Mouse (Mus musculus): ENCODE results near the gene Pla2g12a.
A peak's percentile ranks its signal among the peaks of the same experiment; 100 is the strongest.

Pla2g12a gene

DNA sequence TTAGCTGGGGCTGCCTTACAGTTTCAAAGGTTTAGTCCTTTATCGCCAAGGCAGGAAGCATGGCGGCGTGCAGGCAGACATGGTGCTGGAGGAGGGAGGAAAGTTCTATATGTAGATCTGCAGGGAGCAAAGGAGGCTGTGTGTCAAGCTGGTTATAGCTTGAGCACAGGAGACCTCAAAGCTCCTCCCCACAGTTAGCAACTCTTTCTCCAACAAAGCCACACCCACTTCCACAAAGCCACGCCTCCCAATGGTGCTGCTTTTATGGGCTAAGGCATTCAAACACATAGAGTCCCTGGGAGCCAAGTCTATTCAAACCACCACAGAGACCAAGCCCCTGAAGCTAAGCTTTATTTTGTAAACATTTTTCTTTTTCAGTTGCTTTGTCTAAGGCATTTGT lies 20.5 kb downstream of the Pla2g12a start:
- no peak for DNase-seq (ENCODE audit: extremely low spot score, low spot score)

DNA sequence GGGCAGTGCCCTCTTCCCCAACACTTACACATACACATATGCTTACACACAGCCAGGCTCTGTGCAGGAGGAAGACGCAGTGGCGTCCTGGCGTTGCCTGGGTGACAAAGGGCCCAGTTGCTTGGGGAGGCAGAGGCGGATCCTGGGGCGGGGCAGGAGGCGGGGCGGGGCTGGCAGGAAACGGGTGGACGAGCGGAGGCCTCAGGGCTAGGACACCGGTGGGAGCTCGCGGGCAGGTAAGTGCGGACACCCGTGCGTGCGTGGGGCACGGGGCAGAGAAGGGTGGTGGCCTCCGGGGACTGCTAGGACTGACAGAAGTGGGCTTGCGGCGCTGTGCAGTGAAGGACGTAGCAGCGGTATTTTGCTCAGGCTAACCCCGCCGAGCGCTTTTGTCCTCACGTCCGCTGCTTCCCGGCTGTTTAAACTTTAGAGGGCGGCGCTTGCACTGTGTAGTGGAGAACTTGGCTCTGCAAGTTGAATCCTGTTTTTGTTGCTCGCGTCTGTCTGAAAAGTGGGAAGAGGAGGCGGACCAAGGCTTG lies 22.9 kb downstream of the Pla2g12a start, which contains the start of gene Casp6:
Gene Casp6, plus strand, starts transcription at position 155 of the 539 bp plus-strand sequence.
- DNase-seq (ENCODE audit: extremely low spot score, low spot score) = peak; percentile 89

DNA sequence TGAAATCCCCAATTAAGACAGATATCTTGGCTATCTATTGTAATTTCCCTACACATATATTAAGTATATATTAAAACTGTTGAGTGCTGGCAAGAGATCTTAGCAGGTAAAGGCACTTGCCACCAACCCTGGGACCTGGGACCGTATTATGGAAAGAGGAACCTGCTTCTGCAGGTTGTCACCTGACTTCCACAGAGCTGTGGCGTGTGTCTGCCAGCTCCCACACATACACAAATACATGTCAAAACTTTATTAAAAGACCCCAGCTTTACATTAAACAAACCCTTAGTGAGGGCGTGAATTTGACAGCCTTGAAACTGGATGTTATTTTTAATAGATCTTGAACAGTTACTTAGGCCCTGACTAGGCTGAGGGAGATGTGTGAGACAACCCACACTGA lies 25.0 kb downstream of the Pla2g12a start:
- DNase-seq (ENCODE audit: extremely low spot score, low spot score) = no peak

- DNase-seq (ENCODE audit: extremely low spot score, low spot score) = no peak
These were observed 25.5 kb downstream of the Pla2g12a start for GRCm38 (mm10) chr3:129903866-129904265.

GRCm38 (mm10) chr3:129904381-129905132 lies 26.2 kb downstream of the Pla2g12a start:
- no peak for DNase-seq (ENCODE audit: extremely low spot score, low spot score)

DNA sequence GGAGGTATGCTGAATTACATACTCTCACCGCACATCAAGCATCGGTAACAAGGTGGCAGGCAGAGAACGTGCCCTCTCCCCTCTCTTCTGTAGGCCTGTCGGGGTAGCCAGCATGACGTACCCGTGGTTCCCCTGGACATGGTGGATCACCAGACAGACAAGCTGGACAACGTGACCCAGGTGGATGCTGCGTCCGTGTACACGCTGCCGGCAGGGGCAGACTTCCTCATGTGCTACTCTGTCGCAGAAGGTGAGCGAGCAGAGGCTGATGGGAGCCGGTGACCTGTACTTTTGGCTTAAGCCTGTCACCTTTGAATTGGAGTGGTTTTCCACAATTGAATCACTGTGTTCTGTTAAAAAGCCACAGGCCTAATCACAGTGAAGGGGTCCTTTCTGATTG lies 33.6 kb downstream of the Pla2g12a start:
- DNase-seq (ENCODE audit: extremely low spot score, low spot score) = no peak

DNA sequence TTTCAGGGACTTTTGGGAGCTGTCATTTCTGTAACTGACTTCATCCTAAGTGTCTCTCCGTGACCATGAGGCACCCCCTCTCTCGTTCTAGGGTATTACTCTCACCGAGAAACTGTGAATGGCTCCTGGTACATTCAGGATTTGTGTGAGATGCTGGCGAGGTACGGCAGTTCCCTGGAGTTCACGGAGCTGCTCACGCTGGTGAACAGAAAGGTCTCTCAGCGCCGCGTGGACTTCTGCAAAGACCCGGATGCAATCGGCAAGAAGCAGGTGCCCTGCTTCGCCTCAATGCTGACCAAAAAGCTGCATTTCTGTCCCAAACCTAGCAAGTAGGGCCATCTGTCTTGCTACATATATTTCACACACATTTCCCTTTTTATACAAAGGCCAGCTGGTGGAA lies 34.8 kb downstream of the Pla2g12a start:
- no peak for DNase-seq (ENCODE audit: extremely low spot score, low spot score)

- DNase-seq (ENCODE audit: extremely low spot score, low spot score) = no peak
These were observed 39.0 kb downstream of the Pla2g12a start for GRCm38 (mm10) chr3:129917424-129917823.

DNA sequence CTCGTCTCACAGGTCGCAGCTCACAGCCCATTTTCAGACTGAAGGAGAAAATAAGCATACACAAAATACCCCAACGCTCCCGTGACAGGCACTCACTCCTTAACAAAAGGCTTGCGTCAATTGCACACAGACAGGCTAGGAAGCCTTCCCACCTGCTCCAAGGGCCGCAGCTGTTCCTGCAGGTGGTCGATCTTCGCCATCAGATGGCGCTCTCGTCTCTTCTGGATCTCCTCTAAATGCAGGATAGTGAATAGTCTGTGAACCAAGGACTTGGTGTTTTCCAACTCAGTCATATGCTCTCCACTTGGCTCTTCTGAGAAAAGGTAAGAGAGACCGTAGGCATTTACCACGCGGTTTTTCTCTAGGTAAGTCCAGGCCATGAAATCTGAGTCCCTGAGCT lies 40.0 kb downstream of the Pla2g12a start:
- peak; percentile 61 for DNase-seq (ENCODE audit: extremely low spot score, low spot score)

- DNase-seq (ENCODE audit: extremely low spot score, low spot score) = no peak
These were observed 45.2 kb downstream of the Pla2g12a start for GRCm38 (mm10) chr3:129923581-129923980.

- DNase-seq (ENCODE audit: extremely low spot score, low spot score) = no peak
These were observed 47.5 kb downstream of the Pla2g12a start for GRCm38 (mm10) chr3:129925861-129926260.

GRCm38 (mm10) chr3:129930213-129930778 lies 51.9 kb downstream of the Pla2g12a start:
- DNase-seq (ENCODE audit: extremely low spot score, low spot score) = no peak

DNA sequence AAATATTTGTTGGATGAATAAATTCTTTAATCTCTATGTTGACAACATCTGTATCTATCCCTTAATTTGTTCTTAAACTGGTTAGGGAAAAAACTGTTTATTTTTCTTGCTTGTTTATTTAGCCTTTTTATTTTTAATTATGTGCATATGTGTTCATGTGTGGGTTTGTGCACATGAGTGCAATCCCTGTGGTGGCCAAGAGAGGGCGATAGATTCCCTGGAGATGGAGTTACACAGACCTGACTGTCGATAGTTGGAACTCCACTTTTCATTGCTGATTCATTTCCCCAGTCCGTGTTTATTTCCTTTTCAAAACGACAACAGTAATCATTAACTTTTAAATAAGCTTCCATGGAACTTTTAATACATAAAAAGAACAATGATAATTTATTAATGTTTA lies 54.0 kb downstream of the Pla2g12a start:
- DNase-seq (ENCODE audit: extremely low spot score, low spot score) = no peak

- no peak for DNase-seq (ENCODE audit: extremely low spot score, low spot score)
These were observed 58.2 kb downstream of the Pla2g12a start for GRCm38 (mm10) chr3:129936561-129936960.

DNA sequence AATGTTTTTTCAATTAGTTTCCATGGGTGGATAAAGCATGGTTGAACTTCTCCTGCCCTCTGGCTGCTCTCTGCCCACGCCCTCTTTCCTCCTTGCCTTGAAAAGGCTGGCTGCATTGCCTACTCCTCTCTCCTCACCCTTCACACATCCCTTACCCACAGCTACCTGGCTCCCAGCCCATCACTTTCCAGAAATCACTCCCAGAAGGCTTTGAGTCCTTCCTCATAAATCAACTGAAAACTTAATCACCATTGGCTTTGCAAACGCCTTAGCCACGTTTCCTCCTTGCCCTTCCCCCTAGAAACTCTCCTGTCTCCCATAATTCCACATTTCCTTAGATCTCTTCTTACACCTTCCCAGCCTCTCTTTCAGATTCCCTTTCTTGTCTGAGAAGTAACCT lies 59.4 kb downstream of the Pla2g12a start:
- DNase-seq (ENCODE audit: extremely low spot score, low spot score) = no peak

GRCm38 (mm10) chr3:129939058-129939457 lies 60.7 kb downstream of the Pla2g12a start:
- DNase-seq (ENCODE audit: extremely low spot score, low spot score) = no peak

- DNase-seq (ENCODE audit: extremely low spot score, low spot score) = no peak
These were observed 62.4 kb downstream of the Pla2g12a start for GRCm38 (mm10) chr3:129940780-129941179.

GRCm38 (mm10) chr3:129941291-129941690 lies 62.9 kb downstream of the Pla2g12a start:
- no peak for DNase-seq (ENCODE audit: extremely low spot score, low spot score)

DNA sequence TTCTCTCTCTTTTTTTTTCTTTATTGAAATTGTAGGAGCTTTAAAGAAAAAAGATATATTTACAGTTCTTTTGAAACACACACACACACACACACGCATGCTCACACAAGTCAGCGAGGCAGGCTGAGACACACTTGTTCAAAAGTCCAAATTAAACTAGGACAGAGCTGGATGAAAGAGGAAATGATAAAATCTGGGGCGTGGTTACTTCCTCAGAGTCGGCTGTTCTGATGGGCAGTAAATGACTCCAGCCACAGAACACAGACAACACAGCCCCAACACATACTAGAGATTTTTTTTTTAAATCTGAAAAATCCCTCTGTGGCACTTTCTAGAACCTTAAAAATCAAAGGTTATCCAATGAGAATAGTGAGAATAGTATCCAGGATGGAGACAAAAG lies 65.4 kb downstream of the Pla2g12a start:
- DNase-seq (ENCODE audit: extremely low spot score, low spot score) = no peak

Measured in neural tube, embryonic 10.5 days (tissue).